Mouse (Mus musculus) stomach, postnatal 0 days (tissue): ENCODE measurements around the gene Slc10a7.

Source experiments
- CTCF ChIP-seq: IDR thresholded peaks from 2 replicates; pipeline ENCODE4 v1.5.1; 2016; ENCODE audit warnings: antibody characterized with exemption, low read depth, mild to moderate bottlenecking, moderate library complexity
- EP300 ChIP-seq: optimal IDR thresholded peaks from 2 replicates; pipeline ENCODE3; 2016; ENCODE audit warnings: antibody characterized with exemption

- TF ChIP-seq CTCF = no peak
- TF ChIP-seq EP300 = no peak
Observed at GRCm38 (mm10) chr8:78603084-78603483, 93.9 kb downstream of the Slc10a7 start.
